Mouse (Mus musculus) ES-Bruce4 (cell line): ENCODE data around the gene Sik3. TPM values are rescaled to one million over a fixed set of nuclear protein-coding genes. Genes with fewer than 3 reads are reported as not detected.

Experiments
- H3K27ac ChIP-seq: 2 replicates; pipeline ENCODE4 v1.5.1; 2012; ENCODE audit warnings: low read length, inconsistent platforms; ENCODE audit not compliant: insufficient read depth
- H3K27me3 ChIP-seq: 2 replicates; pipeline ENCODE4 v1.6.1; 2012; ENCODE audit warnings: mild to moderate bottlenecking, low read length, inconsistent platforms; ENCODE audit not compliant: control insufficient read depth, poor library complexity, insufficient read depth, severe bottlenecking
- H3K36me3 ChIP-seq: 2 replicates; pipeline ENCODE4 v1.6.1; 2012; ENCODE audit warnings: inconsistent platforms, mild to moderate bottlenecking, low read length, moderate library complexity; ENCODE audit not compliant: control insufficient read depth, poor library complexity, insufficient read depth, severe bottlenecking
- H3K4me1 ChIP-seq: one replicate; pipeline ENCODE4 v1.8.1; 2011; ENCODE audit warnings: low read length; ENCODE audit not compliant: control insufficient read depth, insufficient read depth
- H3K4me3 ChIP-seq: 2 replicates; pipeline ENCODE4 v1.5.1; 2011; ENCODE audit warnings: low read depth, mild to moderate bottlenecking, low read length
- H3K9ac ChIP-seq: 2 replicates; pipeline ENCODE4 v1.6.1; 2012; ENCODE audit warnings: low read depth, mild to moderate bottlenecking, inconsistent platforms; ENCODE audit not compliant: poor library complexity, severe bottlenecking
- H3K9me3 ChIP-seq: replicated peaks from 2 replicates; pipeline ENCODE4 v1.6.1; 2012; ENCODE audit warnings: mild to moderate bottlenecking, low read length, inconsistent platforms; ENCODE audit not compliant: control insufficient read depth, poor library complexity, insufficient read depth, severe bottlenecking
- CTCF ChIP-seq: IDR thresholded peaks from one replicate; pipeline ENCODE4 v1.8.1; 2011; ENCODE audit warnings: low read depth, low read length
- EP300 ChIP-seq: IDR thresholded peaks from 2 replicates; pipeline ENCODE4 v1.6.1; 2011; ENCODE audit warnings: low read depth, low read length; ENCODE audit not compliant: insufficient read depth
- POLR2A ChIP-seq: IDR thresholded peaks from one replicate; pipeline ENCODE4 v1.8.1; 2011; ENCODE audit warnings: low read length; ENCODE audit not compliant: insufficient read depth
- polyA plus RNA-seq: library from polyadenylated mRNA; stranded (reverse); fragments of >200 nt; gene quantifications from 2 replicates; pipeline ENCODE4 v1.2.4, GENCODE M21; 2011; ENCODE audit warnings: low read depth; ENCODE audit not compliant: missing spikeins, insufficient read depth, insufficient read length

Sik3 gene
- polyA plus RNA-seq, 1 experiment: 23.2 TPM

DNA sequence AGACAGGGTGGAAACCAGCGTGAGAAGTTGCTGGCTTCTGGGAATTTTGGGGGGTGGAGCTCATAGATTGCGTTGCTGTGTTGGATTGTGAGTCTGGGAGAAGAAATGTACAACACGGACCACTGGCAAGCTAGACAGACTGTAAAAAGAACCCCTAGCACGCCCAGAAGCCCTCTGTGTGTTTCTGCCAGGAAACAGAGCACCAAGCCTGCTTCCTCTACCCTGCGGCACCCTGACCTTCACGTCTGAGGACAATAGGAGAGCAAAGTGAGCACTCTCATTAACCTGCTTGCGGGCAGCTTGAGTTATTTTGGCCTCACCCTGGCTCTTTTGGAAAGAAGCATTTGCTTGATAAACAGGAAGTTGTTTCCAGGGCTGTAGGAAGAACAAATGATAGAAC, 137.5 kb downstream of the Sik3 start:
- no peaks in the 10 kb centered on the region for H3K36me3 ChIP-seq
- H3K27me3 ChIP-seq: no peaks in the 10 kb centered on the region
- H3K9me3 ChIP-seq: no peaks in the 10 kb centered on the region
- H3K27ac ChIP-seq: peak overlapping the region; percentile 79
- TF ChIP-seq CTCF (no peak), EP300 (peak; percentile 90)
- H3K4me1 ChIP-seq: peaks cover 3% of the 10 kb centered on the region
- no peak overlapping the region for H3K4me3 ChIP-seq
- no peak overlapping the region for H3K9ac ChIP-seq

DNA sequence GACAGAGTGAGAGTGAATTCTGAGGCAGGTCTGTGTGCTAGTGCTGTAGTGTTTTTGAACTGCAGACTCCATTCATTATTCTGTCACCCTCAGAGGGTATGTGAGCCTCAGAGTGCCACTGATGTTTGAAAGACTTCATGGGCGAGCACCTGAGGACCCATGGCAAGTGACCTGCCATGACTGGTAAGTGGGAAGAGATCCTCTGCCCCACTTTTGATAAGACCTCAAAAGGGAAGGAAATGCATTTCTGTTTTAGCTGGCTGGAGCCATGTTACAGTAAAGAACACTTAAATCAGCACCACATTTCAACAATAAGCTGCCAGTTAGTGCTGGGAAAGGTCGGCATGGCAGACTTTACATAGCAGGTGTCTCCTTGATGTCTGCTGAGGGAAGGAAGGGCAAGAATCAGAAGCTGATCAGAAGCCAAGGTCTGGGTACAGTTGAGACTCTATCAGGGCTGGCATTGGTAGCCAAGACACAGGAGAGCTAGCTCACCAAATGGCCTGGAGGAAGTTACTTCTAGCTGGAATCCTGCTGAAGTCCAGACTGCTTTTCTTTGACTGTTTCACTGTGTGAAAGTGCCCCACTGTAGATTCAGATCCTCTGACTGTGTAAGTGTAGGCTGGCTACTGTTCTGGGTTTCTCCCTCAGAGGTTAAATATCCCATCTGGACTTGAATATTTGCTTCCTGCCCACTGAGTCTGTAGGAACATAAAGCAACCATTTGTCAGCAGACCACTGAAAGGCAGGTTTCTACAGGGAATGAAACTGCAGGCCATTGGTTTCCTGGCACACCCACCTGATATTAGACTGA, 138.5 kb downstream of the Sik3 start:
- no peak for TF ChIP-seq CTCF
- TF ChIP-seq EP300: no peak
- no peak for TF ChIP-seq POLR2A
- Histone ChIP-seq H3K9me3 (no peaks in the 10 kb centered on the region), H3K4me1 (peaks cover 4% of the 10 kb centered on the region), H3K27me3 (no peaks in the 10 kb centered on the region), H3K36me3 (no peaks in the 10 kb centered on the region), H3K27ac (peak overlapping the region; percentile 79), H3K9ac (no peak overlapping the region), H3K4me3 (no peak overlapping the region)

GRCm38 (mm10) chr9:46151704-46152040, 139.1 kb downstream of the Sik3 start:
- Histone ChIP-seq H3K36me3 (no peaks in the 10 kb centered on the region), H3K4me3 (no peak overlapping the region), H3K9me3 (no peaks in the 10 kb centered on the region), H3K4me1 (peaks cover 7% of the 10 kb centered on the region), H3K9ac (no peak overlapping the region), H3K27ac (peak overlapping the region; percentile 79; the same call in 1 of the 2 replicates), H3K27me3 (no peaks in the 10 kb centered on the region)
- TF ChIP-seq POLR2A (no peak), EP300 (no peak)

DNA sequence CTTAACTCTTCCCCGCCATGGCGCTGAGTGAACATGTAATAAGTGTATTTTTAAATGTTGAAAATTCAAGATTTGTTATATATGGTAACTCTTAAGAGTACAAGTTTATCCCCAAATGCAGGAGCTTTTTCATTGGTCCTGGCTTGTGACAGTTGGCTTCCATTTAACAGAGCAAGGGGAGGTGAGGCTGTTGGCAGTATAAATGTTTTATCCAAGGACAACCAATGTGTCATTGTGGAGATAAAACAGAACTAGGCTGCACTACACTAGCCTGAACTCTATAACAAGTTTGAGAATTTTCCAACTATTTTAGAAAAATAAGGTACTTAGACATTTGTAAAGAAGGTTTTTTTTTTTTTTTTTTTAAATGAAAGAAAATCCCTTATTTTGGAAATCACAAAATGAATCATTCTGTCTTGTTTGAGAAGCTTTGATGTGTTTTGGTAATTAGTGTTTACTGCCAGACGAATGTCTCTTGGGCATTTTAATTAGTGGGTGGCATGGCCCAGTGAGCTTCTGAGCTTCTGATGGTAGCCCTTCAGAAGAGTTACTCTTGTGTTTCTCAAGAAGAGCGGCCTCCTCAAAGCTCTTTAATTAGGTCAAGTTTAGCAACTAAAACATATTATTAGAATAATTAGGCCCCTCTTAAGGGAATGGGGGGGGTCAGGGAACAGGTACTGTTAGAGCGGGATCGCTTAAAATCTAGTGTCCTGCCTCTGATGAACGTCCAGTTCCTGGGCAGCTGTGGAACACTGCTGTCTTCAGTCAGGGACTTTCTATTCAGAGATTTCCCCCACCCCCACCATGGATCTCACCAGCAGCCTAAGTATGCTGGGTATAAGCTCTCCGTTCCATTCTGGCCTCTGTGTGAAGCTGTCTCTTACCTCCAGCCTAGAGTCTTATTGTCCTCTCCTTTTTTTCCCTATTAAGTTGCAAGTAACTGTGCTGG, 139.7 kb downstream of the Sik3 start:
- H3K4me3 ChIP-seq: no peak overlapping the region
- no peaks in the 10 kb centered on the region for H3K9me3 ChIP-seq
- H3K9ac ChIP-seq: no peak overlapping the region
- no peak overlapping the region for H3K27ac ChIP-seq
- H3K36me3 ChIP-seq: no peaks in the 10 kb centered on the region
- H3K27me3 ChIP-seq: no peaks in the 10 kb centered on the region
- TF ChIP-seq EP300: no peak
- TF ChIP-seq CTCF: no peak
- H3K4me1 ChIP-seq: peaks cover 8% of the 10 kb centered on the region

- Histone ChIP-seq H3K4me3 (no peak overlapping the region), H3K27ac (no peak overlapping the region), H3K9ac (no peak overlapping the region), H3K9me3 (no peaks in the 10 kb centered on the region), H3K4me1 (peaks cover 8% of the 10 kb centered on the region), H3K27me3 (no peaks in the 10 kb centered on the region), H3K36me3 (no peaks in the 10 kb centered on the region)
- TF ChIP-seq POLR2A (no peak), CTCF (no peak), EP300 (no peak)
Measured at GRCm38 (mm10) chr9:46154469-46154868, 141.8 kb downstream of the Sik3 start.

- peak overlapping the region; percentile 67 for H3K27ac ChIP-seq
- no peaks in the 10 kb centered on the region for H3K36me3 ChIP-seq
- H3K4me1 ChIP-seq: peaks cover 8% of the 10 kb centered on the region
- H3K9me3 ChIP-seq: no peaks in the 10 kb centered on the region
- H3K9ac ChIP-seq: 0 out of 2 replicates have a peak overlapping the region, but pooled peaks have one; percentile 6
- TF ChIP-seq EP300 (no peak), CTCF (no peak), POLR2A (no peak)
- no peak overlapping the region for H3K4me3 ChIP-seq
- no peaks in the 10 kb centered on the region for H3K27me3 ChIP-seq
Measured at GRCm38 (mm10) chr9:46155026-46155425, 142.4 kb downstream of the Sik3 start.
